Mouse (Mus musculus): ENCODE measurements around the gene Hagh.
A peak's percentile ranks its signal among the peaks of the same experiment; 100 is the strongest.

The Hagh gene

GRCm38 (mm10) chr17:24850065-24850772 is 10.3 kb downstream of the Hagh start, which contains the start of gene Fahd1:
Gene Fahd1, minus strand, starts transcription at chr17:24850364.
- DNase-seq (ENCODE audit: low spot score in 2 of 2) = peak; percentile 87 to 88

GRCm38 (mm10) chr17:24850773-24851127 is 10.8 kb downstream of the Hagh start:
- no peak for DNase-seq (ENCODE audit: low spot score in 2 of 2)

GRCm38 (mm10) chr17:24851381-24852125 is 11.6 kb downstream of the Hagh start:
- no peak for DNase-seq (ENCODE audit: low spot score in 2 of 2)

- no peak for DNase-seq (ENCODE audit: low spot score in 2 of 2)
These were observed 16.0 kb downstream of the Hagh start for GRCm38 (mm10) chr17:24855838-24856464.

- no peak for DNase-seq (ENCODE audit: low spot score in 2 of 2)
These were observed 16.6 kb downstream of the Hagh start for GRCm38 (mm10) chr17:24856589-24856988.

GRCm38 (mm10) chr17:24857831-24858470 is 18.0 kb downstream of the Hagh start:
- no peak for DNase-seq (ENCODE audit: low spot score in 2 of 2)

GRCm38 (mm10) chr17:24858967-24859366 is 19.0 kb downstream of the Hagh start:
- peak; percentile 61 to 67 for DNase-seq (ENCODE audit: low spot score in 2 of 2)

GRCm38 (mm10) chr17:24860076-24860475 is 20.1 kb downstream of the Hagh start:
- peak; percentile 46 to 50 for DNase-seq (ENCODE audit: low spot score in 2 of 2)

GRCm38 (mm10) chr17:24861785-24862184 is 21.8 kb downstream of the Hagh start:
- DNase-seq (ENCODE audit: low spot score in 2 of 2) = no peak

GRCm38 (mm10) chr17:24865776-24866175 is 25.8 kb downstream of the Hagh start, which contains the start of gene Igfals:
Gene Igfals, plus strand, starts transcription at chr17:24865997.
- DNase-seq (ENCODE audit: low spot score in 2 of 2) = no peak

- no peak for DNase-seq (ENCODE audit: low spot score in 2 of 2)
These were observed 28.0 kb downstream of the Hagh start for GRCm38 (mm10) chr17:24867914-24868313.

GRCm38 (mm10) chr17:24873695-24874404 is 33.9 kb downstream of the Hagh start:
- no peak for DNase-seq (ENCODE audit: low spot score in 2 of 2)

GRCm38 (mm10) chr17:24874405-24874745 is 34.4 kb downstream of the Hagh start:
- no peak for DNase-seq (ENCODE audit: low spot score in 2 of 2)

- no peak for DNase-seq (ENCODE audit: low spot score in 2 of 2)
These were observed 35.0 kb downstream of the Hagh start for GRCm38 (mm10) chr17:24874989-24875388.

- peak in 1 of 2 experiments; percentile 5 for DNase-seq (ENCODE audit: low spot score in 2 of 2)
These were observed 37.6 kb downstream of the Hagh start for GRCm38 (mm10) chr17:24877336-24878116.

- DNase-seq (ENCODE audit: low spot score in 2 of 2) = peak in 1 of 2 experiments; percentile 5
These were observed 38.1 kb downstream of the Hagh start for GRCm38 (mm10) chr17:24878117-24878397.

GRCm38 (mm10) chr17:24878531-24878930 is 38.6 kb downstream of the Hagh start:
- peak in 1 of 2 experiments; percentile 5 for DNase-seq (ENCODE audit: low spot score in 2 of 2)

- DNase-seq (ENCODE audit: low spot score in 2 of 2) = peak in 1 of 2 experiments; percentile 43
These were observed 41.9 kb downstream of the Hagh start for GRCm38 (mm10) chr17:24881738-24882440.

- DNase-seq (ENCODE audit: low spot score in 2 of 2) = no peak
These were observed 44.4 kb downstream of the Hagh start for GRCm38 (mm10) chr17:24884391-24884790.

Measured in spleen, postnatal 14 days (tissue).